Mouse (Mus musculus) neural tube, embryonic 12.5 days (tissue): ENCODE measurements around the gene Stk16. TPM values are rescaled to one million over a fixed set of nuclear protein-coding genes. Genes with fewer than 3 reads are reported as not detected.

Experiments
- ATAC-seq: fragments of 200-750 bp; cut with Nextera tagmentation; 2 replicates; pipeline ENCODE4 v1.8.0; 2017; ENCODE audit warnings: low read depth, mild to moderate bottlenecking, moderate TSS enrichment, moderate library complexity; ENCODE audit not compliant: low FRiP score
- H3K27ac ChIP-seq: fragments of 300-500 bp; sonication (generic); 2 replicates; pipeline ENCODE4 v1.5.1; 2016
- H3K27me3 ChIP-seq: fragments of 300-500 bp; sonication (generic); replicated peaks from 2 replicates; pipeline ENCODE4 v1.6.1; 2016; ENCODE audit warnings: mild to moderate bottlenecking
- H3K36me3 ChIP-seq: fragments of 300-500 bp; sonication (generic); 2 replicates; pipeline ENCODE4 v1.6.1; 2016; ENCODE audit warnings: mild to moderate bottlenecking
- H3K4me1 ChIP-seq: fragments of 300-500 bp; sonication (generic); 2 replicates; pipeline ENCODE4 v1.6.1; 2016
- H3K4me2 ChIP-seq: fragments of 300-500 bp; sonication (generic); replicated peaks from 2 replicates; pipeline ENCODE4 v1.6.1; 2016; ENCODE audit warnings: mild to moderate bottlenecking
- H3K4me3 ChIP-seq: fragments of 300-500 bp; sonication (generic); 2 replicates; pipeline ENCODE4 v1.5.1; 2016
- H3K9ac ChIP-seq: fragments of 300-500 bp; sonication (generic); 2 replicates; pipeline ENCODE4 v1.6.1; 2016; ENCODE audit warnings: mild to moderate bottlenecking
- H3K9me3 ChIP-seq: fragments of 300-500 bp; sonication (generic); 2 replicates; pipeline ENCODE4 v1.6.1; 2016; ENCODE audit warnings: mild to moderate bottlenecking
- WGBS: fragments of 180-500 bp; shearing (Covaris S2); methylation state at CpG from one replicate; pipeline ENCODE4 v1.1.7; 2016; 5-methylcytosine and 5-hydroxymethylcytosine counted together
- polyA plus RNA-seq: library from polyadenylated mRNA; unstranded; fragments of >200 nt; fragmentation: Nextera tagmentation; extraction: Ambion mirVana; gene quantifications from 2 replicates; pipeline ENCODE4 v1.2.1, GENCODE M21; 2016

Stk16 gene
- polyA plus RNA-seq, 1 experiment from 2014 or later = 143 TPM

GRCm38 (mm10) chr1:75247071-75247930 lies 36.7 kb downstream of the Stk16 start:
- WGBS = 84% methylated on average over 16 of the region's 16 CpGs

GRCm38 (mm10) chr1:75248041-75248772 lies 37.6 kb downstream of the Stk16 start:
- peaks cover 14% of the 10 kb centered on the region for H3K4me1 ChIP-seq
- 63% methylated on average over 9 of the region's 9 CpGs for WGBS
- no peak overlapping the region for H3K4me3 ChIP-seq
- no peak for ATAC-seq
- H3K27ac ChIP-seq = no peak overlapping the region
- no peak overlapping the region; the same call in 1 of the 2 replicates for H3K9ac ChIP-seq
- H3K36me3 ChIP-seq = peaks cover 18% of the 10 kb centered on the region; the same call in 1 of the 2 replicates
- H3K27me3 ChIP-seq = 0 out of 2 replicates have a peak, but pooled peaks cover 5% of the 10 kb centered on the region
- H3K9me3 ChIP-seq = no peaks in the 10 kb centered on the region
- no peak overlapping the region for H3K4me2 ChIP-seq

More at GRCm38 (mm10) chr1:75247071-75247930, 36.7 kb downstream of the Stk16 start:
- no peak overlapping the region for H3K4me2 ChIP-seq
- ATAC-seq = no peak
- no peak overlapping the region for H3K4me3 ChIP-seq
- no peak overlapping the region for H3K27ac ChIP-seq
- peaks cover 18% of the 10 kb centered on the region; the same call in 1 of the 2 replicates for H3K36me3 ChIP-seq
- no peaks in the 10 kb centered on the region for H3K27me3 ChIP-seq
- peaks cover 14% of the 10 kb centered on the region for H3K4me1 ChIP-seq
- 0 out of 2 replicates have a peak overlapping the region, but pooled peaks have one; percentile 3 for H3K9ac ChIP-seq
- H3K9me3 ChIP-seq = no peaks in the 10 kb centered on the region

GRCm38 (mm10) chr1:75250498-75250897 lies 39.9 kb downstream of the Stk16 start:
- Histone ChIP-seq H3K9ac (no peak overlapping the region), H3K9me3 (no peaks in the 10 kb centered on the region), H3K36me3 (peaks cover 4% of the 10 kb centered on the region; the same call in 1 of the 2 replicates), H3K4me1 (peaks cover 16% of the 10 kb centered on the region), H3K27me3 (0 out of 2 replicates have a peak, but pooled peaks cover 7% of the 10 kb centered on the region), H3K27ac (no peak overlapping the region), H3K4me2 (no peak overlapping the region), H3K4me3 (no peak overlapping the region)
- ATAC-seq = no peak
- whole genome bisulfite sequencing = 70% methylated on average over 3 of the region's 3 CpGs

- 5% methylated on average over 21 of the region's 22 CpGs for WGBS
- Histone ChIP-seq H3K36me3 (no peaks in the 10 kb centered on the region), H3K4me1 (peaks cover 16% of the 10 kb centered on the region), H3K27ac (no peak overlapping the region), H3K4me3 (0 out of 2 replicates have a peak overlapping the region, but pooled peaks have one; percentile 9), H3K9ac (no peak overlapping the region), H3K27me3 (0 out of 2 replicates have a peak, but pooled peaks cover 7% of the 10 kb centered on the region), H3K9me3 (no peaks in the 10 kb centered on the region), H3K4me2 (peak overlapping the region; percentile 56)
- peak; percentile 63 for ATAC-seq
These were observed 40.7 kb downstream of the Stk16 start for GRCm38 (mm10) chr1:75251112-75251970.

- H3K36me3 ChIP-seq = no peaks in the 10 kb centered on the region
- H3K4me3 ChIP-seq = no peak overlapping the region
- no peak overlapping the region for H3K4me2 ChIP-seq
- 70% methylated on average over 13 of the region's 13 CpGs for WGBS
- H3K9me3 ChIP-seq = no peaks in the 10 kb centered on the region
- peaks cover 14% of the 10 kb centered on the region for H3K4me1 ChIP-seq
- H3K27me3 ChIP-seq = 0 out of 2 replicates have a peak, but pooled peaks cover 7% of the 10 kb centered on the region
- no peak overlapping the region for H3K9ac ChIP-seq
- H3K27ac ChIP-seq = no peak overlapping the region
- ATAC-seq = no peak
These were observed 41.7 kb downstream of the Stk16 start for GRCm38 (mm10) chr1:75252308-75252707.

- no peak for ATAC-seq
- H3K4me2 ChIP-seq = no peak overlapping the region
- no peaks in the 10 kb centered on the region for H3K9me3 ChIP-seq
- H3K9ac ChIP-seq = no peak overlapping the region
- H3K27ac ChIP-seq = no peak overlapping the region
- WGBS = 77% methylated on average over 16 of the region's 16 CpGs
- no peak overlapping the region for H3K4me3 ChIP-seq
- peaks cover 9% of the 10 kb centered on the region for H3K4me1 ChIP-seq
- H3K27me3 ChIP-seq = peaks cover 10% of the 10 kb centered on the region; the same call in 1 of the 2 replicates
- H3K36me3 ChIP-seq = no peaks in the 10 kb centered on the region
These were observed 42.4 kb downstream of the Stk16 start for GRCm38 (mm10) chr1:75253029-75253428.

- H3K27me3 ChIP-seq = peaks cover 12% of the 10 kb centered on the region; the same call in 1 of the 2 replicates
- 64% methylated on average over 16 of the region's 16 CpGs for WGBS
- no peak overlapping the region for H3K4me3 ChIP-seq
- no peaks in the 10 kb centered on the region for H3K36me3 ChIP-seq
- H3K27ac ChIP-seq = no peak overlapping the region
- H3K9me3 ChIP-seq = no peaks in the 10 kb centered on the region
- no peak for ATAC-seq
- H3K4me1 ChIP-seq = peaks cover 9% of the 10 kb centered on the region
- no peak overlapping the region for H3K9ac ChIP-seq
- no peak overlapping the region for H3K4me2 ChIP-seq
These were observed 43.4 kb downstream of the Stk16 start for GRCm38 (mm10) chr1:75253849-75254624.

- Histone ChIP-seq H3K27ac (no peak overlapping the region), H3K9me3 (no peaks in the 10 kb centered on the region), H3K9ac (no peak overlapping the region), H3K36me3 (no peaks in the 10 kb centered on the region), H3K27me3 (peaks cover 12% of the 10 kb centered on the region; the same call in 1 of the 2 replicates), H3K4me2 (no peak overlapping the region), H3K4me1 (peaks cover 9% of the 10 kb centered on the region), H3K4me3 (no peak overlapping the region)
- WGBS = 66% methylated on average over 8 of the region's 8 CpGs
- no peak for ATAC-seq
These were observed 44.0 kb downstream of the Stk16 start for GRCm38 (mm10) chr1:75254625-75255013.

GRCm38 (mm10) chr1:75255516-75256046 lies 44.9 kb downstream of the Stk16 start:
- 72% methylated on average over 10 of the region's 10 CpGs for WGBS
- Histone ChIP-seq H3K4me2 (no peak overlapping the region), H3K9ac (no peak overlapping the region), H3K9me3 (no peaks in the 10 kb centered on the region), H3K4me3 (no peak overlapping the region), H3K4me1 (peaks cover 9% of the 10 kb centered on the region), H3K36me3 (no peaks in the 10 kb centered on the region), H3K27me3 (peaks cover 15% of the 10 kb centered on the region; the same call in 1 of the 2 replicates), H3K27ac (no peak overlapping the region)
- no peak for ATAC-seq

GRCm38 (mm10) chr1:75261278-75261677 lies 50.6 kb downstream of the Stk16 start:
- no peak for ATAC-seq
- Histone ChIP-seq H3K27me3 (peaks cover 59% of the 10 kb centered on the region), H3K4me3 (no peak overlapping the region), H3K9me3 (no peaks in the 10 kb centered on the region), H3K4me1 (no peaks in the 10 kb centered on the region; the same call in 1 of the 2 replicates), H3K36me3 (no peaks in the 10 kb centered on the region), H3K9ac (no peak overlapping the region), H3K27ac (no peak overlapping the region), H3K4me2 (no peak overlapping the region)
